Mouse (Mus musculus) intestine, embryonic 14.5 days (tissue): ENCODE measurements around the gene Ccdc51. TPM values are rescaled to one million over a fixed set of nuclear protein-coding genes. Genes with fewer than 3 reads are reported as not detected.

Experiments
- ATAC-seq: fragments of 200-750 bp; cut with Nextera tagmentation; replicated peaks from 2 replicates; pipeline ENCODE4 v1.8.0; 2017; ENCODE audit warnings: low read depth, moderate number of reproducible peaks, moderate TSS enrichment, moderate library complexity; ENCODE audit not compliant: low FRiP score, low TSS enrichment
- DNase-seq: peaks from one replicate; pipeline ENCODE4 v3.0.0-alpha.2; 2018; ENCODE audit warnings: low spot score
- H3K27ac ChIP-seq: fragments of 300-500 bp; sonication (generic); 2 replicates; pipeline ENCODE4 v1.5.1; 2014; ENCODE audit warnings: low read depth, mild to moderate bottlenecking, control low read depth
- H3K27me3 ChIP-seq: fragments of 300-500 bp; sonication (generic); replicated peaks from 2 replicates; pipeline ENCODE4 v1.6.1; 2014; ENCODE audit warnings: low read length, control low read depth; ENCODE audit not compliant: control insufficient read depth, insufficient read depth
- H3K36me3 ChIP-seq: fragments of 300-500 bp; sonication (generic); 2 replicates; pipeline ENCODE4 v1.6.1; 2014; ENCODE audit warnings: low read length, control low read depth; ENCODE audit not compliant: control insufficient read depth, insufficient read depth
- H3K4me1 ChIP-seq: fragments of 300-500 bp; sonication (generic); replicated peaks from 2 replicates; pipeline ENCODE4 v1.6.1; 2014; ENCODE audit warnings: low read length, control low read depth, mixed read lengths; ENCODE audit not compliant: control insufficient read depth, insufficient read depth
- H3K4me2 ChIP-seq: fragments of 300-500 bp; sonication (generic); 2 replicates; pipeline ENCODE4 v1.6.1; 2014; ENCODE audit warnings: low read length
- H3K4me3 ChIP-seq: fragments of 300-500 bp; sonication (generic); 2 replicates; pipeline ENCODE4 v1.5.1; 2014; ENCODE audit warnings: low read depth, low read length, control low read depth, mixed read lengths
- H3K9ac ChIP-seq: fragments of 300-500 bp; sonication (generic); 2 replicates; pipeline ENCODE4 v1.6.1; 2014; ENCODE audit warnings: mild to moderate bottlenecking, low read length
- H3K9me3 ChIP-seq: fragments of 300-500 bp; sonication (generic); 2 replicates; pipeline ENCODE4 v1.6.1; 2016; ENCODE audit warnings: low read length, control low read depth; ENCODE audit not compliant: control insufficient read depth
- WGBS: fragments of 180-500 bp; shearing (Covaris S2); extraction: QIAGEN DNeasy Blood & Tissue Kit; methylation state at CpG from one replicate; pipeline ENCODE4 v1.1.7; 2014; 5-methylcytosine and 5-hydroxymethylcytosine counted together
- polyA plus RNA-seq: library from polyadenylated mRNA; unstranded; fragments of >200 nt; fragmentation: Nextera tagmentation; extraction: Ambion mirVana; gene quantifications from 2 replicates; pipeline ENCODE4 v1.2.1, GENCODE M21; 2014

Gene Ccdc51
- polyA plus RNA-seq, 1 experiment from 2014 or later: 12.9 TPM

DNA sequence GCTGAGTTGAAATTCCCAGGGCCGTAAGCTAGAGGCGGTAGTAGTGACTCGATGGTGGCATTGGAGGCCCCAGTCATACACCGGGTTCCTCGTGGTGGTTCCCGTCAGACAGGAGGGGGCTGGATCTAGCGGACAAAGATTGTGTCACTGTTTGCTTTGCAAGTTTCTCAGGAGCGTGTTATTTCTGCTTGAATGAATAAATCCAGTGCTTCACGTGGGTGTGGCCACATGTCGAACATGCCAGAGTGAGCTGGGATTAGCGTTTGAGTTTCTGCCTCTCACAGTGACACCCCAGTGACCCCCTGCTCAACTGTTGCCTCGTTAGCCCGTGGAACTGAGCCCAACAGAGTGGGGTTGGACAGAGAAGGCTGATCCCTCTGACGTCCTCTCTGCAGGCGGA lies 8.2 kb downstream of the Ccdc51 start:
- H3K27ac ChIP-seq: no peak overlapping the region
- H3K4me1 ChIP-seq: peaks cover 19% of the 10 kb centered on the region
- no peak overlapping the region for H3K9ac ChIP-seq
- no peak for DNase-seq
- ATAC-seq: no peak
- no peak overlapping the region for H3K4me3 ChIP-seq
- peaks cover 22% of the 10 kb centered on the region; the same call in 1 of the 2 replicates for H3K36me3 ChIP-seq
- H3K27me3 ChIP-seq: no peaks in the 10 kb centered on the region
- no peak overlapping the region for H3K4me2 ChIP-seq
- WGBS: 73% methylated on average over 15 of the region's 15 CpGs
- no peaks in the 10 kb centered on the region for H3K9me3 ChIP-seq

DNA sequence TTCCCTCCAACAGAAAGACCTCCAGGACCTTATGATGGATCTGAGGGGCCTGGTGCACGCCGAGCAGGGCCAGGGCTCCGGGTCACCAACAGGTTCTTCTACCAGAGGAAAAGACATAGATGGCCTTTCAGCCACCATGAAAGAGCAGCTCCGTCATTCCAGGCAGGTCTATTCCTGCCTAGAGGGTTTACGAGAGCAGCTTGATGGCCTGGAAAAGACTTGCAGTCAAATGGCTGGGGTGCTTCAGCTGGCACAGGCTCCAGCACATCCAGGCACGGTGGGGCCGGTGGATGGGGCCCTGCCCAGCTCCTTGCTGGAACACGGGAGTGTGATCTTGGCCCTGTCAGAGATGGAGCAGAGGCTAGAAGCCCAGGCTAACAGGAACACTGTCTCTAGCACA lies 9.5 kb downstream of the Ccdc51 start:
- Histone ChIP-seq H3K27me3 (no peaks in the 10 kb centered on the region), H3K4me2 (no peak overlapping the region), H3K9ac (no peak overlapping the region), H3K4me3 (no peak overlapping the region), H3K27ac (no peak overlapping the region), H3K4me1 (peaks cover 24% of the 10 kb centered on the region), H3K9me3 (no peaks in the 10 kb centered on the region), H3K36me3 (peaks cover 22% of the 10 kb centered on the region; the same call in 1 of the 2 replicates)
- WGBS: 86% methylated on average over 8 of the region's 8 CpGs
- ATAC-seq (no peak), DNase-seq (no peak)

DNA sequence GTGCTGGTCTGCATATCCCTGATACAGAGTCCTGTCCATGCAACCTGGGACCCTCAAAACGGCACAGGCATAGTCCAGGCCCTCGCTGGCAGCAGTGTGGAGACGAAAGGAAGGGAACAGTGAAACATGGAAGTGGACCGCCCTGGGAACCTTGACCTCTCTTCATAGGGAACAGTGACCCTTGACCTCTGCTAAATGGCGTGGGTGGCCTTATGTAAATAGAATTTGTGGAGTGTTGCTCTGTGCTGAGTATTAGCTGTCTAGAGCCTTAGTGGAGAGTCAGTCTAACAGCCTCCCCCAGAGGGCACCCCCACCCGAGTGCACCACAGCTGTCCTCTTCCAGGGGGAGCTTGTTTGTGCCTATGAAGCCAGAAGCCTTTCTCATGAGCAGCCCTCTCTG lies 10.5 kb downstream of the Ccdc51 start:
- Histone ChIP-seq H3K9ac (no peak overlapping the region), H3K27ac (no peak overlapping the region), H3K36me3 (peaks cover 22% of the 10 kb centered on the region; the same call in 1 of the 2 replicates), H3K9me3 (no peaks in the 10 kb centered on the region), H3K4me2 (no peak overlapping the region), H3K4me1 (peaks cover 34% of the 10 kb centered on the region), H3K4me3 (no peak overlapping the region), H3K27me3 (no peaks in the 10 kb centered on the region)
- DNase-seq: no peak
- no peak for ATAC-seq
- WGBS: 40% methylated on average over 6 of the region's 6 CpGs

DNA sequence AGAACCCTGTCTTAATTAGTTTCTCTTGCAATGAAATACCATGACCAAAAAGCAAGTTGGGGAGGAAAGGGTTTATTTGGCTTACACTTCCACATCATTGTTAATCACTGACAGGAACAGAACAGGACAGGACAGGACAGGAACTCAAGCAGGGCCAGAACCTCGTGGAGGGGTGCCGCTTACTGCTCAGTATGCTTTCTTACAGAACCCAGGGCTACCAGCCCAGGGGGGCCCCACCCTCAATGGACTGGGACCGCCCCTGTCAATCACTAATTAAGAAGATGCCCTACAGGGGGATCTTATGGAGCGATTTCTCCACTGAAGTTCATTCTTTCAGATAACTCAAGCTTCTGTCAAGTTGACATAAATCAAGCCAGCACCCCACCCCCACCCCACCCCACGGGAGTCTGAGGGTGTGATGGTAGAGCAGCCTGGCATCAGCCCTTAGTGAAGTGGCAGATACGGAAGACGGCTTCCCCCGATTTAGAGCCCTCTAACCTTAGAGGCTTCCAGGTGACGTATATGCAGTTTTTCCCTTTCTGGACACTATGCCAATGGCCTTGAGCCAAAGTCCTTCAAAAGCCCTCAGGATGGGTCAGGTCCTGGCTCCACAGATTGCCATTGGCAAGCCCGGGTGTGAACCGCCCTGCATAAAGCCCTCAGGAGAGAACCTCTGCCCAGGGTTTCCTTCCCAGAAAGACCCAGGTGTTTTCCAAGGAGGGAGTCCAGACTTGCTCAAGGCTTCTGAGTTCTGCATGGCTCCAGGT lies 11.7 kb downstream of the Ccdc51 start:
- Histone ChIP-seq H3K36me3 (peaks cover 22% of the 10 kb centered on the region; the same call in 1 of the 2 replicates), H3K9ac (peak overlapping the region; percentile 95; the same call in 1 of the 2 replicates)

DNA sequence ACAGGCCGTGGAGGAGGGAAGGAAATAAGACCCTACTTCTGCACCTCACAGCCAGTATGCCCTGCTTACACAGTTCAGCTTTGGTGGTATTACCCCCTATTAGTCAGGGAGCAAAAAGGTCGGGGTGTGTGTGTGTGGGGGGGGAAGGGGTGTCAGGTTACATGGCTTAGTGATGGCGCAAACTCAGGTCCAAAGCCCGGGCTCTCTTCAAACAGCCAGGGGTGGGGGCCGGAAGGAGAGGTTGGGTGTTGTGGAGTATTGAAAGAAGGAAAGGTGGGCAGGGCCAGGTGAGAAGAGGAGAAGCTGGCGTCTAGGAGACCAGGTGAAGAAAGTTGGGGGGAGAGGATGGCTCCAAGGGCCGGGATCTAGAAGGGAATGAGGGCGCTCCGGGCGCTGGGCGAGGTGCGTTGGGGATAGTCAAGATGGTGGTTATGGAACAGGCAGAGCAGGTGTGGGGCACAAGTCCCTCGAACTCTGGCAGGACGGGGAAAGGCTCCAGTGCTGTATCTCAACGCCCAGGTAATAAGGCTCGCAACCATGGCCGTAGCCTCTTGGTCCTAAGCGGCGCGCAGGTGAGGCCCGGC lies 12.4 kb downstream of the Ccdc51 start:
- Histone ChIP-seq H3K36me3 (peaks cover 22% of the 10 kb centered on the region; the same call in 1 of the 2 replicates), H3K9ac (peak overlapping the region; percentile 95), H3K4me1 (peaks cover 51% of the 10 kb centered on the region), H3K4me3 (peak overlapping the region; percentile 74), H3K4me2 (peak overlapping the region; percentile 75), H3K9me3 (no peaks in the 10 kb centered on the region), H3K27ac (peak overlapping the region; percentile 100), H3K27me3 (no peaks in the 10 kb centered on the region)
- 1% methylated on average over 21 of the region's 21 CpGs for WGBS
- DNase-seq (no peak), ATAC-seq (peak; percentile 45)

More for the DNA sequence above, 11.7 kb downstream of the Ccdc51 start:
- Histone ChIP-seq H3K4me2 (peak overlapping the region; percentile 75), H3K9me3 (no peaks in the 10 kb centered on the region), H3K4me1 (peaks cover 45% of the 10 kb centered on the region), H3K4me3 (peak overlapping the region; percentile 74), H3K27ac (peak overlapping the region; percentile 100), H3K27me3 (no peaks in the 10 kb centered on the region)
- peak; percentile 0; the same call in 1 of the 2 replicates for ATAC-seq
- 19% methylated on average over 11 of the region's 11 CpGs for WGBS
- no peak for DNase-seq

DNA sequence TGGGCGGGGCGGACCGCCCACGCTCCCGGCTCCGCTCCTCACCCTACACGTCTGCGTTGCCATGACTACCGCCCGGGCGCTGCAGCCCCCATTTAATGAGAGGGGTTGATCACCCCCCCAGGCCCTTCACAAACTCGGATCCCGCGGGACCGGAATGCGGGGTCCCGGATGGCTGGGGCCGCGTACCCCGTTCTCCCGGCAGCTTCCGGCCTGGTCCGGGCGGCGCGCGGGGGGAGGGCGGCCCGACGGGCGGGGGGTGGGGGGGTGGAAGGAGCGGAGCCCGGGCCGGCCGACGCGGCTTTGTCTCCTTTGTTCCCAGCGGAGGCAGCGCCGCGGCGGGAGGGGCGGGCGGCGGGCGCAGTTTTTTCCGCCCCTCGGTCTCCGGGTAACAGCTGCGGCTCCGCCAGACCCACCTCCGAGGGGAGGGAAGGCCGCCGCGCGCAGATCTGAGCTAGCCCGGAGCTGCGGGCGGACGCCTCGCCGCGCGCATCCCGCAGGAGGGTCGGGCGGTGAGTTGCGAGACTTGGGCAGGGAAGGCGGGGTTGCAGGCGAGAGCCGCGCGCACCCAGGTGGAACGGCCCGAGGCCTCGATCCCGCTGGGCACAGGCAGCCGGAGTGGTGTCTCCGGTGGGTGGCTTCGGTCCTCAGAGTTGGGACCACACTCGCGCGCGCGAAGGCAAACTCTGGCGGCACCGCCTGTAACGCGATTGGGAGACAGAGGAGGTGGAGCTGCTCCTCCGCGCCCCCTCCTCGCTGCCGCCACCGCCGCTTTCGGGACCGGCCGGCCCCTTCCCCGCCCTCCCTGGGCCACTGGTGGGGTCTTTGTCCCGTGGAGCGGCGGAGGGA lies 13.1 kb downstream of the Ccdc51 start, which contains the start of gene Plxnb1:
Gene Plxnb1 (plus strand): TSS at position 253 of the 846 bp plus-strand sequence.
- H3K9me3 ChIP-seq: no peaks in the 10 kb centered on the region
- DNase-seq (peak; percentile 91), ATAC-seq (peak; percentile 69)
- H3K4me3 ChIP-seq: peak within 1 kb of the TSS; percentile 74
- H3K36me3 ChIP-seq: peaks cover 23% of the 10 kb centered on the region
- H3K27me3 ChIP-seq: no peaks in the 10 kb centered on the region
- peak within 1 kb of the TSS; percentile 75 for H3K4me2 ChIP-seq
- peaks cover 51% of the 10 kb centered on the region for H3K4me1 ChIP-seq
- H3K27ac ChIP-seq: peak within 1 kb of the TSS; percentile 100
- peak within 1 kb of the TSS; percentile 95 for H3K9ac ChIP-seq
- under 1% methylated on average over 87 of the region's 102 CpGs for WGBS

DNA sequence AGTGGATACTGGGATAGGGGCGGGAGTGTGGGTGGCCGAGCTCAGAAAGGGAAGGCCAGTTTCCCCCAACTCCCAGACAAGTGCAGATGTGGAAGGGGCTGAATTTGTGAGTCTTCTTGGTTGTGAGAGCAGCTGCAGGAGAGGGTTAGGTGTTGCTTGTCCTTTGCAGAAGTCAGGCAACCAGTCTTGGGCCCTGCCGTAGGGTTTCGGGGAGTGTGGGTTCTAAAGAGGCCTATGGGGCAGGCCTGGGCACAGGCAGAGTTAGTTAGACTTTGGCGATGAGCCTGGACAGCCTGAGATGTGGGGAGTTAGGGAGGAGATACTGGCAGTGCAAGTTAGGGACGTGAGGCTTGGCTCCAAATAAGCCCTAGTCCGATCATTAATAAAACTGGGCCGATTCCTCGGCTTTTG lies 14.0 kb downstream of the Ccdc51 start:
- H3K4me1 ChIP-seq: peaks cover 51% of the 10 kb centered on the region
- H3K4me3 ChIP-seq: peak overlapping the region; percentile 74
- H3K36me3 ChIP-seq: peaks cover 25% of the 10 kb centered on the region
- H3K4me2 ChIP-seq: peak overlapping the region; percentile 75
- H3K27me3 ChIP-seq: no peaks in the 10 kb centered on the region
- DNase-seq: no peak
- H3K9ac ChIP-seq: peak overlapping the region; percentile 95
- H3K27ac ChIP-seq: peak overlapping the region; percentile 100
- WGBS: 16% methylated on average over 9 of the region's 9 CpGs
- no peak for ATAC-seq
- no peaks in the 10 kb centered on the region for H3K9me3 ChIP-seq

DNA sequence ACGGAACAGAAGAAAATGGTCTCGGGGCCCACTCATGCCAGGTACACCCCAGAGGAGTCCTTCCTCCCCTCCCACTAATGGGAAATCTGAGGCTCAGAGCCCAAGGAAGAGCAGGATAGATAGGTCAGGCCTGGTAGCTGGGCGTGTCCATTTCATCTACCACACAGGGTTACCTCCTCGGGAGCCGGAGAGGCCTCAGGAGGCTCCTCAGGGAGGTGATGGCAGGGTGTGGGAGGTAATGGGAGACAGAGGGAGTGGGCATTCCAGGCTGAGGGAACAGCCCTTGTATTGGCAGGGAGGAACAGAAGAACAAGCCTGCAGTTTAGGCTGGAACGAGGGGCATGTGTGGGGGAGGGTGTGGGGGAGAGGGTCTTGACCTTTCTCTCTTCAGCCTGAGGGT lies 14.6 kb downstream of the Ccdc51 start:
- ATAC-seq (no peak), DNase-seq (no peak)
- H3K4me3 ChIP-seq: peak overlapping the region; percentile 74
- no peaks in the 10 kb centered on the region for H3K9me3 ChIP-seq
- no peaks in the 10 kb centered on the region for H3K27me3 ChIP-seq
- peaks cover 51% of the 10 kb centered on the region for H3K4me1 ChIP-seq
- H3K4me2 ChIP-seq: peak overlapping the region; percentile 75
- peak overlapping the region; percentile 100 for H3K27ac ChIP-seq
- H3K9ac ChIP-seq: peak overlapping the region; percentile 95
- 20% methylated on average over 6 of the region's 6 CpGs for WGBS
- peaks cover 22% of the 10 kb centered on the region for H3K36me3 ChIP-seq
